Mouse (Mus musculus) limb, embryonic 15.5 days (tissue): ENCODE data around the gene Gadd45b. TPM values are rescaled to one million over a fixed set of nuclear protein-coding genes. Genes with fewer than 3 reads are reported as not detected.

Experiments used
- ATAC-seq: fragments of 200-750 bp; cut with Nextera tagmentation; 2 replicates; pipeline ENCODE4 v1.8.0; 2017; ENCODE audit warnings: low read depth, moderate TSS enrichment; ENCODE audit not compliant: insufficient number of reproducible peaks, low FRiP score, low TSS enrichment
- H3K27ac ChIP-seq: fragments of 300-500 bp; sonication (generic); 2 replicates; pipeline ENCODE4 v1.5.1; 2015; ENCODE audit warnings: moderate library complexity, mild to moderate bottlenecking, inconsistent platforms
- H3K27me3 ChIP-seq: fragments of 300-500 bp; sonication (generic); 2 replicates; pipeline ENCODE4 v1.6.1; 2015; ENCODE audit warnings: inconsistent platforms
- H3K36me3 ChIP-seq: fragments of 300-500 bp; sonication (generic); 2 replicates; pipeline ENCODE4 v1.6.1; 2015; ENCODE audit warnings: inconsistent platforms
- H3K4me1 ChIP-seq: fragments of 300-500 bp; sonication (generic); 2 replicates; pipeline ENCODE4 v1.6.1; 2015; ENCODE audit warnings: inconsistent platforms
- H3K4me2 ChIP-seq: fragments of 300-500 bp; sonication (generic); 2 replicates; pipeline ENCODE4 v1.6.1; 2015; ENCODE audit warnings: mild to moderate bottlenecking, inconsistent platforms
- H3K4me3 ChIP-seq: fragments of 300-500 bp; sonication (generic); 2 replicates; pipeline ENCODE4 v1.5.1; 2015; ENCODE audit warnings: mild to moderate bottlenecking, inconsistent platforms
- H3K9ac ChIP-seq: fragments of 300-500 bp; sonication (generic); 2 replicates; pipeline ENCODE4 v1.6.1; 2015; ENCODE audit warnings: inconsistent platforms
- H3K9me3 ChIP-seq: fragments of 300-500 bp; sonication (generic); 2 replicates; pipeline ENCODE4 v1.6.1; 2016; ENCODE audit warnings: inconsistent platforms
- WGBS: fragments of 180-500 bp; shearing (Covaris S2); methylation state at CpG from one replicate; pipeline ENCODE4 v1.1.7; 2015; 5-methylcytosine and 5-hydroxymethylcytosine counted together
- polyA plus RNA-seq: library from polyadenylated mRNA; unstranded; fragments of >200 nt; fragmentation: Nextera tagmentation; extraction: Ambion mirVana; gene quantifications from 2 replicates; pipeline ENCODE4 v1.2.1, GENCODE M21; 2015

Gene Gadd45b
- polyA plus RNA-seq, 1 experiment from 2014 or later: 44.4 TPM

- Histone ChIP-seq H3K27ac (peak overlapping the region; percentile 89), H3K9ac (peak overlapping the region; percentile 4; the same call in 1 of the 2 replicates), H3K4me1 (peaks cover 76% of the 10 kb centered on the region), H3K4me3 (peak overlapping the region; percentile 35), H3K36me3 (no peaks in the 10 kb centered on the region), H3K9me3 (no peaks in the 10 kb centered on the region), H3K27me3 (no peaks in the 10 kb centered on the region), H3K4me2 (peak overlapping the region; percentile 60)
- ATAC-seq: peak; percentile 26; the same call in 1 of the 2 replicates
- 2% methylated on average over 28 of the region's 28 CpGs for WGBS
Observed at GRCm38 (mm10) chr10:80939671-80940070, 9.8 kb downstream of the Gadd45b start.

GRCm38 (mm10) chr10:80940320-80940987 lies 10.6 kb downstream of the Gadd45b start:
- H3K27ac ChIP-seq: peak overlapping the region; percentile 89
- peaks cover 70% of the 10 kb centered on the region for H3K4me1 ChIP-seq
- H3K4me2 ChIP-seq: peak overlapping the region; percentile 60
- no peaks in the 10 kb centered on the region for H3K36me3 ChIP-seq
- H3K9me3 ChIP-seq: no peaks in the 10 kb centered on the region
- no peak overlapping the region for H3K4me3 ChIP-seq
- WGBS: 29% methylated on average over 8 of the region's 8 CpGs
- ATAC-seq: peak; percentile 35; the same call in 1 of the 2 replicates
- 0 out of 2 replicates have a peak overlapping the region, but pooled peaks have one; percentile 4 for H3K9ac ChIP-seq
- H3K27me3 ChIP-seq: no peaks in the 10 kb centered on the region

DNA sequence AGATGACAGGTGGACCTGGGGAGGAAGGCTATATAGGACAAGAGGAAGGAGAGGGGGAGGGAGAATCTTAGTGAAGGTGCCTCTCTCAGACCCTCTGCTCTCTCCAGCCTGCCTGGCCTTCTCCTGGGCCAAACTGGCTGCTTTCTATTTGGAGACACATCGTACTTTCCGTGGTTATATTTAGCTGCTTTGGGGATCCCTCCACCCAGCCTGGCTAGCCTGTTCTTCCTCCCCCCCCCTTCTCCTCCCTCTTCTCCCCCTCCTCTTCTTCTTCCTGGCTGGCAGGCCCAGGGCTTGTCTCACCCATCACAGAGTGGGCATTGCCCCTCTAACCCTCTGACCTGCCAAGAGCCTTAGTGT lies 11.1 kb downstream of the Gadd45b start:
- Histone ChIP-seq H3K27ac (peak overlapping the region; percentile 89), H3K4me2 (peak overlapping the region; percentile 60; the same call in 1 of the 2 replicates), H3K27me3 (no peaks in the 10 kb centered on the region), H3K9ac (no peak overlapping the region), H3K36me3 (no peaks in the 10 kb centered on the region), H3K4me1 (peaks cover 65% of the 10 kb centered on the region), H3K9me3 (no peaks in the 10 kb centered on the region), H3K4me3 (no peak overlapping the region)
- WGBS: 50% methylated on average over 2 of the region's 2 CpGs
- ATAC-seq: no peak

DNA sequence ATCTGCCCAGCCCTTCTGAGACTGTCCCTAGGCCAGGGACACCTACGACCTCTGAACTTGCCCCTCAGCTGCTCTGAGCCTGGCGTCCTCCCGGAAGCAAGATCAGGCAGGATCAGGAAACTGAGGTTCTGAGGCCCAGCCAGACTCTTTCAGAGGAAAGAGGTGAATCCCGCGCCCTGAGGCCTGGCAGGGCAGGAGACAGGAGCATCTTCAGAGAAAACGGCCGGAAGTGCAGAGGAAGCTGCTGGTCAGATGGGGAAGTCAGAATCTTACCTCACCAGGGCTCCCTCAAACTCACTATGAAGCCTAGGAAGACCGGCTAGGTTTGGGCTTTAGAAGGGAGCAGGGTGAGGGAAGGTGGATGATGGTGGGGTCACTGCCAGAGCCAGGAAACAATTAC lies 13.0 kb downstream of the Gadd45b start:
- no peak overlapping the region for H3K4me3 ChIP-seq
- H3K4me1 ChIP-seq: peaks cover 59% of the 10 kb centered on the region
- H3K27me3 ChIP-seq: no peaks in the 10 kb centered on the region
- H3K36me3 ChIP-seq: no peaks in the 10 kb centered on the region
- no peaks in the 10 kb centered on the region for H3K9me3 ChIP-seq
- 50% methylated on average over 8 of the region's 8 CpGs for WGBS
- no peak overlapping the region for H3K27ac ChIP-seq
- ATAC-seq: no peak
- no peak overlapping the region for H3K9ac ChIP-seq
- no peak overlapping the region for H3K4me2 ChIP-seq

- Histone ChIP-seq H3K9me3 (no peaks in the 10 kb centered on the region), H3K4me1 (peaks cover 59% of the 10 kb centered on the region), H3K9ac (no peak overlapping the region), H3K4me3 (no peak overlapping the region), H3K27me3 (no peaks in the 10 kb centered on the region), H3K4me2 (no peak overlapping the region), H3K27ac (no peak overlapping the region), H3K36me3 (no peaks in the 10 kb centered on the region)
- 70% methylated on average over 9 of the region's 9 CpGs for WGBS
- no peak for ATAC-seq
Observed at GRCm38 (mm10) chr10:80943701-80944100, 13.8 kb downstream of the Gadd45b start.

- Histone ChIP-seq H3K4me1 (peaks cover 54% of the 10 kb centered on the region), H3K9me3 (no peaks in the 10 kb centered on the region), H3K9ac (no peak overlapping the region), H3K27ac (no peak overlapping the region), H3K27me3 (no peaks in the 10 kb centered on the region), H3K4me2 (no peak overlapping the region), H3K4me3 (no peak overlapping the region), H3K36me3 (no peaks in the 10 kb centered on the region)
- 85% methylated on average over 5 of the region's 5 CpGs for whole genome bisulfite sequencing
- no peak for ATAC-seq
Observed at GRCm38 (mm10) chr10:80944231-80944630, 14.4 kb downstream of the Gadd45b start.

DNA sequence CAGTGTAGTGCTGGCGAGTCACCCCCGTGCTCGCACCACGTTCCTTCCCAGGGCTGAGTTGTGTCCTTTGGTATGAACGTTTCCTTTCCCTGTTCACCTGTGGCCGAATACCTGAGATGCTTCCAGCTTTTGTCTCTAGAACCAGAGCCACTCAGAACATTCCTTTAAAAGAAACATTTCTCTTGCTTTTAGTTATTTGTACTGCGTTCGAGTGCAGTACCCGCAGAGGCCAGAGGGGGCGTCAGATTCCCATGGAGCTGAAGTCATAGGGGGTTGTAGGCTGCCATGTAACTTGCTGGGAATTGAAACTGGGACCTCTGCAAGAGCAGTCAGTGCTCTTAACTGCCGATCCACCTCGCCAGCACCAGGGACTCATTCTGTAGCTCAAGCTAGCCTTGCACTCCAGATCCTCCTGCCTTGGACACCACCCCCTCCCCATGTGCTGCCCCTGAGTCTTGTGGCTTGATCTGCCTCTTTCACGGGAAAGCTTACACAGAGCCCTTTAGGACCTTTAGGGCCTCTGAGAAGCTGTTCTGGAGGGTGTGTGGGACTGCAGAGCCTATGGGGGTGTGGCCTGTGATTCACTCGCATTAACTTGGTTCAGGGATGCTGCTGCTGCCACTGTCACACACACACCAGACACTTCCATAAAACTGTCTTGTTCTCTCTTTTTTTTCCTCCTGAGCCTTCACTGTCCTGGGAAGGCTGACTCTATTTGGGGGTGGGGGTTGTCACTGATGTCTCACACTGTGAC lies 17.0 kb downstream of the Gadd45b start:
- H3K27me3 ChIP-seq: no peaks in the 10 kb centered on the region
- 59% methylated on average over 14 of the region's 14 CpGs for WGBS
- no peak overlapping the region for H3K4me2 ChIP-seq
- H3K9me3 ChIP-seq: no peaks in the 10 kb centered on the region
- H3K4me1 ChIP-seq: peaks cover 31% of the 10 kb centered on the region
- no peaks in the 10 kb centered on the region for H3K36me3 ChIP-seq
- no peak overlapping the region for H3K4me3 ChIP-seq
- 0 out of 2 replicates have a peak, but pooled peaks have one; percentile 20 for ATAC-seq
- 0 out of 2 replicates have a peak overlapping the region, but pooled peaks have one; percentile 35 for H3K27ac ChIP-seq
- H3K9ac ChIP-seq: no peak overlapping the region

DNA sequence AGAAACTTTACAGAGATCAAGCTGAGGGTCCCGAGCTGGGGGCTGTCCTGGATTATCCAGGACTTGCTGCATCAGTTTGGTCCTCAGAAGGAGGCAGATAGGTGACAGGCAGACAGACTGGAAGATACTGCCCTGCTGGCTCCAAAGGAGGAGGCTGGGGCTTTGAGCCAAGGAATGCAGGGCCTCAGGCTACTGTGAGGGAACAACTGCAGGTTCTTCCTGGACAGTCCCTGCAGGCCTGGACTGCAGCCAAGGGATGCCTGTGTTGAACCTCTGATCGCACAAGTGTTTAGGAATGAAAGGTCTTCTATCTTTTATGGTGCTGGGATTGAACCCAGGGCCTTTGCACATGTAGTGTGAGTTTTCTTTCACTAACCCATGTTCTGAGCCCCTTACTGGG lies 17.9 kb downstream of the Gadd45b start:
- H3K27ac ChIP-seq: 0 out of 2 replicates have a peak overlapping the region, but pooled peaks have one; percentile 35
- H3K27me3 ChIP-seq: no peaks in the 10 kb centered on the region
- H3K4me2 ChIP-seq: no peak overlapping the region
- WGBS: 25% methylated on average over 2 of the region's 2 CpGs
- no peak overlapping the region for H3K9ac ChIP-seq
- H3K4me1 ChIP-seq: peaks cover 30% of the 10 kb centered on the region
- H3K36me3 ChIP-seq: no peaks in the 10 kb centered on the region
- ATAC-seq: no peak
- H3K4me3 ChIP-seq: no peak overlapping the region
- H3K9me3 ChIP-seq: no peaks in the 10 kb centered on the region

DNA sequence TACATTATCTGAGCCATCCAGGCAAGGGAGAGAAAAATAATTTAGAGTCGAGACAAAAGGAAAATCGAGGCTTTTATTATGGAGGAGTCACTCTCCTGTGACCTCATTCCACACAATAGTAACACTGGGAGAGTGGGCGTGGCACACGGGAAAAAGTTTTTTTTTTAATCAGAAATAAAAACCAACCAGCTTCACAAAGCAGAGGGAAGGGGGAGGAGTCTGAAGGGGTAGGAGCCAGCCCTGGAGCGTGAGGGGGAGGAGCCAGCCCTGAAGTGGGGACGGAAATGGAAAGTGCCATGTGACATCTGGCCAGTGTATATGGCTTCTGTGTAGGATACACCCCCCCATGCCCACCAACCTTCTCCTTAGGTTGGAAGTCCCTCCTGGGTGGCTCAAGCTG lies 18.7 kb downstream of the Gadd45b start:
- Histone ChIP-seq H3K9me3 (no peaks in the 10 kb centered on the region), H3K36me3 (no peaks in the 10 kb centered on the region), H3K9ac (no peak overlapping the region), H3K4me3 (no peak overlapping the region), H3K27me3 (no peaks in the 10 kb centered on the region), H3K4me2 (no peak overlapping the region), H3K27ac (no peak overlapping the region), H3K4me1 (peaks cover 25% of the 10 kb centered on the region)
- ATAC-seq: no peak
- 31% methylated on average over 6 of the region's 6 CpGs for WGBS

DNA sequence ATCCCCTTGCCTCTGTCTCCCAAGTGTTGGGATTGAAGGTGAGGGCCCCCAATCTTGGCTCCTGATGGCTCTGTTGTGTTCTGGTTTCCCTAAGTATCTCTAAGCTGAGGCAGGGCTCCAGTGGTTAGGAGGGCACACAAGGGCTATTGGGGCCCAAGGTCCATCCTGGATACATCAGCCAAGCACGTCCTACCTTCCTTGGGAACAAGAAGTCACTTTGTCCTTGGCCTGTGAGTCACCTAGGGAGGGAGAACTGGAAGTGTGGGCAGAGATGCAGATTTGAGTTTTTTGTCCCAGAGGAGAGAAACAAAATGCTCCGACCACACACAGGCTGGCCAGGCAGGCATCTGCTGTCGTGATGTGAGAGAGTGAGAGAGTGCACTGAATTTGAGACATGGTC lies 19.2 kb downstream of the Gadd45b start:
- 64% methylated on average over 3 of the region's 3 CpGs for WGBS
- H3K36me3 ChIP-seq: no peaks in the 10 kb centered on the region
- ATAC-seq: no peak
- no peak overlapping the region for H3K4me2 ChIP-seq
- H3K9me3 ChIP-seq: no peaks in the 10 kb centered on the region
- no peaks in the 10 kb centered on the region for H3K27me3 ChIP-seq
- H3K4me3 ChIP-seq: no peak overlapping the region
- no peak overlapping the region for H3K9ac ChIP-seq
- H3K27ac ChIP-seq: no peak overlapping the region
- H3K4me1 ChIP-seq: peaks cover 22% of the 10 kb centered on the region

- no peak overlapping the region for H3K4me2 ChIP-seq
- ATAC-seq: no peak
- H3K36me3 ChIP-seq: no peaks in the 10 kb centered on the region
- peaks cover 33% of the 10 kb centered on the region for H3K4me1 ChIP-seq
- no peaks in the 10 kb centered on the region for H3K9me3 ChIP-seq
- no peak overlapping the region for H3K9ac ChIP-seq
- 36% methylated on average over 5 of the region's 5 CpGs for WGBS
- H3K27ac ChIP-seq: no peak overlapping the region
- H3K27me3 ChIP-seq: no peaks in the 10 kb centered on the region
- no peak overlapping the region for H3K4me3 ChIP-seq
Observed at GRCm38 (mm10) chr10:80950314-80950713, 20.4 kb downstream of the Gadd45b start.

- no peak overlapping the region for H3K9ac ChIP-seq
- no peak overlapping the region for H3K4me3 ChIP-seq
- 77% methylated on average over 10 of the region's 10 CpGs for WGBS
- no peaks in the 10 kb centered on the region for H3K36me3 ChIP-seq
- ATAC-seq: no peak
- H3K4me1 ChIP-seq: peaks cover 39% of the 10 kb centered on the region
- H3K27me3 ChIP-seq: no peaks in the 10 kb centered on the region
- H3K27ac ChIP-seq: no peak overlapping the region
- no peak overlapping the region for H3K4me2 ChIP-seq
- H3K9me3 ChIP-seq: no peaks in the 10 kb centered on the region
Observed at GRCm38 (mm10) chr10:80951761-80952390, 22.0 kb downstream of the Gadd45b start.
